Mouse (Mus musculus): Measurements from ENCODE around the gene Olfr857. TPM values are rescaled to one million over a fixed set of nuclear protein-coding genes. Genes with fewer than 3 reads are reported as not detected.
"Not testable (repeated sequence)": the region's sequence is repeated elsewhere in the genome, so short reads cannot be mapped to it uniquely, and the experiment has no call there.

The Olfr857 gene
- total RNA-seq (2015; ENCODE audit: low replicate concordance) (not detected in 2 replicates), total RNA-seq (2017; ENCODE audit: low replicate concordance) (not detected in 2 replicates)

- ATAC-seq (replicated peaks; ENCODE audit: low FRiP score, poor library complexity, severe bottlenecking) = no peak
Observed at GRCm38 (mm10) chr9:19709133-19709532, at the start of gene Olfr857. Gene Olfr857, plus strand, starts transcription at chr9:19709433.

DNA sequence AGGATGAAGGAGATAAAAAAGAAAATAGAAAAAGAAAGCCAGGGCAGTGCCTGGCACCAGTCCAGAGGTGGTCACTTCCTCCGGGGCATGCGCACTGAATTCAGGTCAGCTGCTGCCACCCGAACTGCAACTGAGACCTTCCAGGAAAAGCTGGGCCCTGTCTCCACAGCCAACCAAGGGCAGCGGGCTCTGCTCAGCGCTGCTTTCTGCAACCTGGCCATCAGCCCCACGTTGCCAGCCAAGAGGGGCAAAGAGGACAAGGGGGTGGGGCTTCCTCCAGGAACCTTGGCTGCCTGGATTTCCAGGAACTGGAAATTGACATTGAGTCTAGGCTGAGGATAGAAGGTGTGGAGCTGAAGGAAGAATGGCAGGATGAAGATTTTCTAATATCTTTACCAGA, 19.0 kb upstream of the Olfr857 start:
- ATAC-seq (replicated peaks; ENCODE audit: low FRiP score, poor library complexity, severe bottlenecking) = no peak

- no peak for ATAC-seq (replicated peaks; ENCODE audit: low FRiP score, poor library complexity, severe bottlenecking)
Observed at GRCm38 (mm10) chr9:19691426-19691825, 17.8 kb upstream of the Olfr857 start.

GRCm38 (mm10) chr9:19692430-19692829, 16.8 kb upstream of the Olfr857 start:
- no peak for ATAC-seq (replicated peaks; ENCODE audit: low FRiP score, poor library complexity, severe bottlenecking)

DNA sequence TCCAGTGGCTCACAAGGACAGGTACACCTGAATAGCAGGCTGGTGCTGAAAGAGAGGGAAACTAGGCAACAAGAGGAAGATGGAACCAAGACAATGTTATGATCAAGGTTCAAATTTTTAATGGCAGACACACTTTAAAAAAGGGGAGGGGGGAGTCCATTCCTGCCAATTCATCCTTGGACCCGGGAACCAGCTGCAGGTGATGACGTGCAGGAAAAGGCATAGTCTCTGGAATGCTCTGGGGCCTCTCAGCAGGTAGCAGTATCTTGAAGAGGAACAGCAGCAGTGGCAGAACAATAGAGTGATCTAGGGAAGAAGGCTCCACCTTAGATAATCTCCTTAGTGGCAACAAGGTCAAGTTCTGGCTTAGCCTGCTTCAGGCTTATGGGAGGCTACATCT, 14.9 kb upstream of the Olfr857 start:
- not testable (repeated sequence) for ATAC-seq (replicated peaks; ENCODE audit: low FRiP score, poor library complexity, severe bottlenecking)

- not testable (repeated sequence) for ATAC-seq (replicated peaks; ENCODE audit: low FRiP score, poor library complexity, severe bottlenecking)
Observed at GRCm38 (mm10) chr9:19694898-19695379, 14.3 kb upstream of the Olfr857 start.

- ATAC-seq (replicated peaks; ENCODE audit: low FRiP score, poor library complexity, severe bottlenecking) = not testable (repeated sequence)
Observed at GRCm38 (mm10) chr9:19704546-19704945, 4.7 kb upstream of the Olfr857 start.

Other genes with a start within 250 kb of the Olfr857 start
- gene Olfr850, start 231.2 kb upstream of the Olfr857 start, total RNA-seq (2015; ENCODE audit: low replicate concordance) = not detected in 2 replicates
- gene Olfr850, start 231.2 kb upstream of the Olfr857 start, total RNA-seq (2017; ENCODE audit: low replicate concordance) = not detected in 2 replicates
- gene Olfr851, start 216.1 kb upstream of the Olfr857 start, total RNA-seq (2015; ENCODE audit: low replicate concordance) = not detected in 2 replicates
- gene Olfr851, start 216.1 kb upstream of the Olfr857 start, total RNA-seq (2017; ENCODE audit: low replicate concordance) = not detected in 2 replicates
- gene Olfr853, start 168.4 kb upstream of the Olfr857 start, total RNA-seq (2015; ENCODE audit: low replicate concordance) = not detected in 2 replicates
- gene Olfr853, start 168.4 kb upstream of the Olfr857 start, total RNA-seq (2017; ENCODE audit: low replicate concordance) = not detected in 2 replicates
- not detected in 2 replicates for gene Olfr854, start 142.1 kb upstream of the Olfr857 start, total RNA-seq (2015; ENCODE audit: low replicate concordance)
- not detected in 2 replicates for gene Olfr854, start 142.1 kb upstream of the Olfr857 start, total RNA-seq (2017; ENCODE audit: low replicate concordance)
- not detected in 2 replicates for gene Olfr855, start 126.8 kb upstream of the Olfr857 start, total RNA-seq (2015; ENCODE audit: low replicate concordance)
- gene Olfr855, start 126.8 kb upstream of the Olfr857 start, total RNA-seq (2017; ENCODE audit: low replicate concordance) = not detected in 2 replicates
- 5.8 and 7.5 TPM in 2 replicates for gene Zfp317, start 87.3 kb upstream of the Olfr857 start, total RNA-seq (2015; ENCODE audit: low replicate concordance)
- 4.3 and 11.3 TPM in 2 replicates for gene Zfp317, start 87.3 kb upstream of the Olfr857 start, total RNA-seq (2017; ENCODE audit: low replicate concordance)
- gene Olfr58, start 70.8 kb downstream of the Olfr857 start, total RNA-seq (2015; ENCODE audit: low replicate concordance) = not detected in 2 replicates
- not detected in 2 replicates for gene Olfr58, start 70.8 kb downstream of the Olfr857 start, total RNA-seq (2017; ENCODE audit: low replicate concordance)
- gene Olfr859, start 95.5 kb downstream of the Olfr857 start, total RNA-seq (2015; ENCODE audit: low replicate concordance) = not detected in 2 replicates
- gene Olfr859, start 95.5 kb downstream of the Olfr857 start, total RNA-seq (2017; ENCODE audit: low replicate concordance) = not detected in 2 replicates
- not detected in 2 replicates for gene Olfr860, start 140.3 kb downstream of the Olfr857 start, total RNA-seq (2015; ENCODE audit: low replicate concordance)
- gene Olfr860, start 140.3 kb downstream of the Olfr857 start, total RNA-seq (2017; ENCODE audit: low replicate concordance) = not detected in 2 replicates
- not detected in 2 replicates for gene Olfr862, start 178.6 kb downstream of the Olfr857 start, total RNA-seq (2015; ENCODE audit: low replicate concordance)
- not detected in 2 replicates for gene Olfr862, start 178.6 kb downstream of the Olfr857 start, total RNA-seq (2017; ENCODE audit: low replicate concordance)
- gene Olfr77, start 207.4 kb downstream of the Olfr857 start, total RNA-seq (2015; ENCODE audit: low replicate concordance) = under 0.01 TPM in 1 of 2 replicates, not detected in the other
- 0.77 TPM in 1 of 2 replicates, not detected in the other for gene Olfr77, start 207.4 kb downstream of the Olfr857 start, total RNA-seq (2017; ENCODE audit: low replicate concordance)

Measured in erythroid progenitor cell, adult 5-6 weeks (primary cell).